In the genomic region with DNA sequence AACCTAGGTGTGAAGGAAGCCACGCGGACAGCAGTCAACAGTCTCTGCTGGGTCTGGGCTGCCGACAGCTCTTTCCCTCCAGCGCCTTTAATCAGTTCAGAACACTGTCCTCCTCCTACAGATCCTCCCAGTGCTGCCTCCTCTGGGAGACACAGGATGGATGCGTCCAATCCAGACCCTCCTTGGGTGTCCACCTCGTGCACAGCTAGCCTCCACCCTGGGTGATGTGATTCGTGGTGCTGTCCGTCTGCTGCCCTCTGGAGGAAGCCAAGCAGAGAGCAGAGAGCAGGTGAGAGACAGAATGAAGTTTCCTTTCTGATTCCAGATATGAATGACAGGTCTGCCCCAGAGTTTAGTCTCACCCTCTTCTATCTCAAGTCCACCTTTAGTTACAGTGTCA, we compare ENCODE assay signal across 9 mouse cellular contexts. TPM values are rescaled to one million over a fixed set of nuclear protein-coding genes. Genes with fewer than 3 reads are reported as not detected.
DNase-seq lines count a peak whose midpoint lies in the region; ATAC-seq and TF ChIP-seq lines count a peak whose summit lies in the region.
"Had no signal": no experiment of that assay in that cellular context is flagged by ENCODE, and none has a peak within 500 bp of the region (broad histone marks: within the 10 kb centered on the region; RNA-seq: fewer than 3 reads in every experiment).

No protein-coding gene starts in this region.

- H3K4me3 ChIP-seq in lung, embryonic 14.5 days (ENCODE audit: low read depth, low read length), result no peak overlapping the region
- H3K4me3 ChIP-seq in neural tube, embryonic 14.5 days (ENCODE audit: low read depth, low read length), result no peak overlapping the region
- H3K4me3 ChIP-seq: embryonic facial prominence, embryonic 15.5 days had no signal

- H3K9me3 ChIP-seq in lung, embryonic 14.5 days (ENCODE audit: low read depth, low read length), result no peaks in the 10 kb centered on the region
- H3K9me3 ChIP-seq in neural tube, embryonic 14.5 days (ENCODE audit: control insufficient read depth, low read length), result no peaks in the 10 kb centered on the region
- H3K9me3 ChIP-seq: embryonic facial prominence, embryonic 15.5 days had no signal

- DNase-seq in adrenal gland, adult (ENCODE audit: inconsistent age in 2 of 2, low spot score in 1 of 2), result peak; percentile 12 to 50
- no peak for DNase-seq in adrenal gland, adult 8-10 months
- peak; percentile 65 for DNase-seq in lung, embryonic 14.5 days
- no peak for DNase-seq in lung, postnatal 25 days (ENCODE audit: low spot score)
- peak; percentile 19 for DNase-seq in heart, adult 8-10 months (ENCODE audit: low spot score)
- DNase-seq in kidney, postnatal 4 days, result peak; percentile 51 to 60

- WGBS in lung, embryonic 14.5 days, result 25% methylated on average over 8 of the region's 8 CpGs
- WGBS in neural tube, embryonic 14.5 days, result 38% methylated on average over 8 of the region's 8 CpGs

- TF ChIP-seq CTCF in lung, embryonic 14.5 days (IDR thresholded peaks at IDR 0.05; ENCODE audit: low read depth), result peak; percentile 78

- H3K27me3 ChIP-seq in lung, embryonic 14.5 days (ENCODE audit: insufficient read depth, low read length), result no peaks in the 10 kb centered on the region
- no peaks in the 10 kb centered on the region for H3K27me3 ChIP-seq in neural tube, embryonic 14.5 days (ENCODE audit: control insufficient read depth, insufficient read depth, low read length)
- H3K27me3 ChIP-seq: embryonic facial prominence, embryonic 15.5 days had no signal

- no peak overlapping the region for H3K27ac ChIP-seq in lung, embryonic 14.5 days (ENCODE audit: low read depth)
- no peak overlapping the region for H3K27ac ChIP-seq in neural tube, embryonic 14.5 days (ENCODE audit: low read depth, low read length)
- H3K27ac ChIP-seq: embryonic facial prominence, embryonic 15.5 days had no signal

- H3K4me1 ChIP-seq in lung, embryonic 14.5 days (ENCODE audit: insufficient read depth), result 0 out of 2 replicates have a peak, but pooled peaks cover 5% of the 10 kb centered on the region
- no peaks in the 10 kb centered on the region for H3K4me1 ChIP-seq in neural tube, embryonic 14.5 days (ENCODE audit: control insufficient read depth, insufficient read depth, low read length)

- no peak overlapping the region for H3K4me2 ChIP-seq in lung, embryonic 14.5 days
- H3K4me2 ChIP-seq in neural tube, embryonic 14.5 days (ENCODE audit: low read depth, low read length), result no peak overlapping the region
- H3K4me2 ChIP-seq: embryonic facial prominence, embryonic 15.5 days had no signal

- no peak overlapping the region for H3K9ac ChIP-seq in lung, embryonic 14.5 days
- H3K9ac ChIP-seq in neural tube, embryonic 14.5 days (replicated peaks; ENCODE audit: low read depth, low read length), result no peak overlapping the region
- H3K9ac ChIP-seq: embryonic facial prominence, embryonic 15.5 days had no signal

- no peaks in the 10 kb centered on the region for H3K36me3 ChIP-seq in lung, embryonic 14.5 days (ENCODE audit: insufficient read depth)
- H3K36me3 ChIP-seq in neural tube, embryonic 14.5 days (ENCODE audit: control insufficient read depth, insufficient read depth, low read length), result no peaks in the 10 kb centered on the region
- H3K36me3 ChIP-seq: embryonic facial prominence, embryonic 15.5 days had no signal

- ATAC-seq in lung, embryonic 14.5 days (ENCODE audit: insufficient read depth), result peak; percentile 83
- ATAC-seq in neural tube, embryonic 14.5 days (ENCODE audit: low read depth), result peak; percentile 14; the same call in 1 of the 2 replicates
- ATAC-seq in granulocyte monocyte progenitor cell, adult 5-6 weeks (replicated peaks; ENCODE audit: poor library complexity, severe bottlenecking), result no peak

RNA-seq across cellular contexts. Expression of a gene that starts 6.1 kb away (rescaled TPM):
- 10 to 100 TPM; 14.7 to 40.9 (median 19.8) TPM for total RNA-seq in adrenal gland, adult 8-10 months (2022)
- 63.0 and 74.6 TPM in 2 replicates for polyA plus RNA-seq in lung, embryonic 14.5 days (2014; fragmentation: Nextera tagmentation; extraction: Ambion mirVana)
- total RNA-seq in heart, adult 8-10 months (2022), result 10 to 100 TPM in 3 of 4 experiments, 1 to 10 TPM in 1; 9.9 to 29.8 (median 23.8) TPM
- polyA plus RNA-seq in neural tube, embryonic 14.5 days (2014; fragmentation: Nextera tagmentation; extraction: Ambion mirVana), result 1.1 and 16.9 TPM in 2 replicates
- not detected in 2 replicates for total RNA-seq in granulocyte monocyte progenitor cell, adult 5-6 weeks (2014; fragmentation: Nextera tagmentation)
- total RNA-seq in granulocyte monocyte progenitor cell, adult 5-6 weeks (2017), result not detected in 2 replicates

Comparison
In these comparisons a context has a peak if more than half of its experiments do, and no peak if none do; other contexts are left out.
1. DNase-seq: peak in adrenal gland, adult (2 of 2), lung, embryonic 14.5 days (single experiment), heart, adult 8-10 months (single experiment) and kidney, postnatal 4 days (2 of 2); none in adrenal gland, adult 8-10 months (single experiment) and lung, postnatal 25 days (single experiment).
2. RNA of a gene that starts 6.1 kb away (total RNA-seq): 9.9 to 29.8 TPM in heart, adult 8-10 months and 14.7 to 40.9 TPM in adrenal gland, adult 8-10 months; not detected in granulocyte monocyte progenitor cell, adult 5-6 weeks; every median in the first group is over 10 times any median in the second.